Mouse (Mus musculus): ENCODE measurements around the gene Psmb4. TPM values are rescaled to one million over a fixed set of nuclear protein-coding genes. Genes with fewer than 3 reads are reported as not detected.

Gene Psmb4
- polyA plus RNA-seq, 2 experiments: 157 to 190 TPM

DNA sequence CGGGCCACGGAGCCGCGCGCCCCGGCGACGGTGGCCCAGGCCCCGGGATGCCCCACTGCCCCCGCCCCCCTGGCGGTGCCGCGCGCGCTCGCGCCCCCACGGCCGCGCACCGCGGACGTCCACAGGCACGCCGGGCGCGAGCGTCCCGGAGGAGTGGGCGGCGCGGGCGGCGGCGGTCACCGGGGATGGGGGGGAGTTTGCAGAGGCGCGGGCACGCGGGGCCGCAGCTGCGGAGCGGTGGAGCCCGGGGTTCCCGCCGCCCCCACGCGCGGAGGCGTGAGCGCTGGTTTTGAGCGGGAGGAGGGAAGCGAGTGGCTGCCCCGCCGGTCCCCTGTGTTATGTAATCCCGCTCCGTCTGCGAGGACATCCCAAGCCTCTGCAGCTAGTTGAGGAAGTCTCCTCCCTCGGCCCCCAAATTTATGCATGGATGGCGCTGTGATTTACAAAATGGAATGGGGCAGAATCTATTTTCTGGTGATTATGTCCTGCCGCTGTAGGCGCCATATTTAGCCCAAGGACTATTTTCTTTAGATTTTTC is 48.7 kb downstream of the Psmb4 start:
- peak overlapping the region; percentile 88 for H3K4me2 ChIP-seq (ENCODE audit: low read depth)
- H3K27ac ChIP-seq: peak overlapping the region; percentile 62
- peak overlapping the region; percentile 87 for H3K4me3 ChIP-seq (ENCODE audit: insufficient read depth in 1 of 2, low read depth in 2 of 2, low read length in 2 of 2)
- peak overlapping the region; percentile 81 for H3K9ac ChIP-seq (replicated peaks)
- H3K9me3 ChIP-seq (ENCODE audit: control insufficient read depth, low read length): no peaks in the 10 kb centered on the region
- peak; percentile 35 to 46 (median 39) for DNase-seq (ENCODE audit: low read depth in 3 of 3, low spot score in 3 of 3)
- ATAC-seq (ENCODE audit: insufficient read depth): peak; percentile 48
- H3K4me1 ChIP-seq (replicated peaks; ENCODE audit: control insufficient read depth in 2 of 2, insufficient read depth in 2 of 2, low read length in 1 of 2): peaks cover 13 to 21% of the 10 kb centered on the region in 2 experiments
- H3K36me3 ChIP-seq (replicated peaks; ENCODE audit: control insufficient read depth, insufficient read depth, low read depth): no peaks in the 10 kb centered on the region
- 1% methylated on average over 40 of the region's 62 CpGs for WGBS (ENCODE audit: insufficient replicate concordance)
- TF ChIP-seq CTCF (IDR thresholded peaks at IDR 0.05; ENCODE audit: low read depth): no peak
- no peaks in the 10 kb centered on the region for H3K27me3 ChIP-seq (ENCODE audit: control insufficient read depth, insufficient read depth, low read length)

DNA sequence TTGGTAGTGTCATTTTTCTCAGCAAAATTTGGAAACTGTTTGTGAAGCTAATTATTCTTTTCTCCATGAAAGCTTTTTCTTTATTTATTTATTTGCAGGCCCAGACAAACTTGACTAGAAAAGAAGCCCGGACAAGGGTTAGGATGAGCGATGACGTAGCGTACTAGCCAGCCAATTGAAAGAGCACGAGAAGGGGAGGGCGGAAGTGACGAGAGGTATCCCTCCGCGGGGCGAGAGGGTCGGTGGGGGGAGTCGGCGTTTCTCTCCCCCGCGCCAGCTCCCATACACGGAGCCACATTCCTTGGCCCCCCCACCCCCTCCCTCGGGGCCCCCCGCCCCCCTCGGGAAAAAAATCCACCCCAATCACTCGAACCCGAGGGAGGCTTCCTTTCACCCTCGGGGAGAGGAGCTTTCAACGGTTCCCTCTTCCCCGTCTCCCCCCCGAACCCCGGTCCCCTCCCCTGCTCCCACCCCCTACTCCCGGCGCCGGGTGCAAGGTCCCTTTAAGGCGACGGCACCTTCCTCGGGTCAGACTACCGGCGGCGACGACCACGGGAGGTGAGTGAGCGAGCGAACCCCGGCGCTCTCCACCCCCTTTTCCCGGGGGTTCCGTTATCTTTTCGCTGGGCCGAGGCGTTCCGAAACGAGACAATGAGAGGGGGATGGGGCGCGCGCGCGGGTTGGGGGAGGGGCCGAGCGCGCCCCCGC is 49.4 kb downstream of the Psmb4 start, which contains the start of gene Pogz:
TSS of gene Pogz (plus strand) at position 385 of the 708 bp plus-strand sequence.
- ATAC-seq (ENCODE audit: insufficient read depth) (peak; percentile 90), DNase-seq (ENCODE audit: low read depth in 3 of 3, low spot score in 3 of 3) (peak; percentile 89 to 91 (median 90))
- Histone ChIP-seq H3K27ac (peak within 1 kb of the TSS; percentile 69), H3K36me3 (replicated peaks; ENCODE audit: control insufficient read depth, insufficient read depth, low read depth) (no peaks in the 10 kb centered on the region), H3K9me3 (ENCODE audit: control insufficient read depth, low read length) (no peaks in the 10 kb centered on the region), H3K27me3 (ENCODE audit: control insufficient read depth, insufficient read depth, low read length) (no peaks in the 10 kb centered on the region), H3K4me2 (ENCODE audit: low read depth) (peak within 1 kb of the TSS; percentile 88), H3K4me3 (ENCODE audit: insufficient read depth in 1 of 2, low read depth in 2 of 2, low read length in 2 of 2) (peak within 1 kb of the TSS; percentile 87), H3K9ac (replicated peaks) (peak within 1 kb of the TSS; percentile 81), H3K4me1 (replicated peaks; ENCODE audit: control insufficient read depth in 2 of 2, insufficient read depth in 2 of 2, low read length in 1 of 2) (peaks cover 15 to 21% of the 10 kb centered on the region in 2 experiments)
- WGBS (ENCODE audit: insufficient replicate concordance): 1% methylated on average over 52 of the region's 57 CpGs
- no peak for TF ChIP-seq CTCF (IDR thresholded peaks at IDR 0.05; ENCODE audit: low read depth)

- 55% methylated on average over 3 of the region's 3 CpGs for WGBS (ENCODE audit: insufficient replicate concordance)
- Histone ChIP-seq H3K4me2 (ENCODE audit: low read depth) (no peak overlapping the region), H3K9me3 (ENCODE audit: control insufficient read depth, low read length) (no peaks in the 10 kb centered on the region), H3K9ac (replicated peaks) (no peak overlapping the region), H3K27ac (no peak overlapping the region), H3K27me3 (ENCODE audit: control insufficient read depth, insufficient read depth, low read length) (no peaks in the 10 kb centered on the region), H3K36me3 (replicated peaks; ENCODE audit: control insufficient read depth, insufficient read depth, low read depth) (no peaks in the 10 kb centered on the region), H3K4me1 (replicated peaks; ENCODE audit: control insufficient read depth in 2 of 2, insufficient read depth in 2 of 2, low read length in 1 of 2) (peaks cover 17 to 23% of the 10 kb centered on the region in 2 experiments), H3K4me3 (ENCODE audit: insufficient read depth in 1 of 2, low read depth in 2 of 2, low read length in 2 of 2) (no peak overlapping the region)
- ATAC-seq (ENCODE audit: insufficient read depth) (no peak), DNase-seq (ENCODE audit: low read depth in 3 of 3, low spot score in 3 of 3) (no peak)
- TF ChIP-seq EP300 (IDR thresholded peaks at IDR 0.05; ENCODE audit: low read depth) (no peak), CTCF (IDR thresholded peaks at IDR 0.05; ENCODE audit: low read depth) (no peak)
These were observed 51.4 kb downstream of the Psmb4 start for GRCm38 (mm10) chr3:94835396-94835795.

Other genes with a start within 250 kb of the Psmb4 start
- not detected in 2 replicates for gene Gm10972, start 243.8 kb downstream of the Psmb4 start, polyA plus RNA-seq (2012; rRNA removed)
- gene Gm10972, start 243.8 kb downstream of the Psmb4 start, polyA plus RNA-seq (2014; fragmentation: Nextera tagmentation; extraction: Ambion mirVana): not detected in 2 replicates
- gene Tuft1, start 228.1 kb downstream of the Psmb4 start, polyA plus RNA-seq (2012; rRNA removed): 5.7 and 6.2 TPM in 2 replicates
- 7.4 and 7.8 TPM in 2 replicates for gene Tuft1, start 228.1 kb downstream of the Psmb4 start, polyA plus RNA-seq (2014; fragmentation: Nextera tagmentation; extraction: Ambion mirVana)
- gene Selenbp2, start 193.4 kb downstream of the Psmb4 start, polyA plus RNA-seq (2012; rRNA removed): 19.6 and 20.7 TPM in 2 replicates
- 21.2 and 24.3 TPM in 2 replicates for gene Selenbp2, start 193.4 kb downstream of the Psmb4 start, polyA plus RNA-seq (2014; fragmentation: Nextera tagmentation; extraction: Ambion mirVana)
- gene Cgn, start 100.5 kb downstream of the Psmb4 start, polyA plus RNA-seq (2012; rRNA removed): 4.3 and 4.6 TPM in 2 replicates
- 5.7 and 7.2 TPM in 2 replicates for gene Cgn, start 100.5 kb downstream of the Psmb4 start, polyA plus RNA-seq (2014; fragmentation: Nextera tagmentation; extraction: Ambion mirVana)
- gene Pogz, start 49.4 kb downstream of the Psmb4 start, polyA plus RNA-seq (2012; rRNA removed): 6.0 and 6.5 TPM in 2 replicates
- 2.6 and 3.0 TPM in 2 replicates for gene Pogz, start 49.4 kb downstream of the Psmb4 start, polyA plus RNA-seq (2014; fragmentation: Nextera tagmentation; extraction: Ambion mirVana)
- gene Selenbp1, start 46.1 kb upstream of the Psmb4 start, polyA plus RNA-seq (2012; rRNA removed): 43.5 and 44.8 TPM in 2 replicates
- 56.7 and 71.2 TPM in 2 replicates for gene Selenbp1, start 46.1 kb upstream of the Psmb4 start, polyA plus RNA-seq (2014; fragmentation: Nextera tagmentation; extraction: Ambion mirVana)
- gene Rfx5, start 67.1 kb upstream of the Psmb4 start, polyA plus RNA-seq (2012; rRNA removed): 2.3 TPM in 2 replicates
- gene Rfx5, start 67.1 kb upstream of the Psmb4 start, polyA plus RNA-seq (2014; fragmentation: Nextera tagmentation; extraction: Ambion mirVana): 0.88 and 1.5 TPM in 2 replicates
- gene Pi4kb, start 87.8 kb upstream of the Psmb4 start, polyA plus RNA-seq (2012; rRNA removed): 7.3 and 14.0 TPM in 2 replicates
- 6.8 and 10.0 TPM in 2 replicates for gene Pi4kb, start 87.8 kb upstream of the Psmb4 start, polyA plus RNA-seq (2014; fragmentation: Nextera tagmentation; extraction: Ambion mirVana)
- gene Zfp687, start 128.5 kb upstream of the Psmb4 start, polyA plus RNA-seq (2012; rRNA removed): 5.8 and 6.6 TPM in 2 replicates
- 4.4 and 5.9 TPM in 2 replicates for gene Zfp687, start 128.5 kb upstream of the Psmb4 start, polyA plus RNA-seq (2014; fragmentation: Nextera tagmentation; extraction: Ambion mirVana)
- gene Psmd4, start 155.7 kb upstream of the Psmb4 start, polyA plus RNA-seq (2012; rRNA removed): 114 and 150 TPM in 2 replicates
- gene Psmd4, start 155.7 kb upstream of the Psmb4 start, polyA plus RNA-seq (2014; fragmentation: Nextera tagmentation; extraction: Ambion mirVana): 153 and 161 TPM in 2 replicates
- 7.9 and 9.4 TPM in 2 replicates for gene Pip5k1a, start 220.0 kb upstream of the Psmb4 start, polyA plus RNA-seq (2012; rRNA removed)
- 4.7 and 5.5 TPM in 2 replicates for gene Pip5k1a, start 220.0 kb upstream of the Psmb4 start, polyA plus RNA-seq (2014; fragmentation: Nextera tagmentation; extraction: Ambion mirVana)
- gene Vps72, start 224.1 kb upstream of the Psmb4 start, polyA plus RNA-seq (2012; rRNA removed): 19.7 and 23.4 TPM in 2 replicates
- 29.6 and 31.4 TPM in 2 replicates for gene Vps72, start 224.1 kb upstream of the Psmb4 start, polyA plus RNA-seq (2014; fragmentation: Nextera tagmentation; extraction: Ambion mirVana)
- gene Tmod4, start 237.5 kb upstream of the Psmb4 start, polyA plus RNA-seq (2012; rRNA removed): 0.11 and 0.32 TPM in 2 replicates
- gene Tmod4, start 237.5 kb upstream of the Psmb4 start, polyA plus RNA-seq (2014; fragmentation: Nextera tagmentation; extraction: Ambion mirVana): 0.15 and 0.23 TPM in 2 replicates
- gene Scnm1, start 247.1 kb upstream of the Psmb4 start, polyA plus RNA-seq (2012; rRNA removed): 22.4 and 33.1 TPM in 2 replicates
- gene Scnm1, start 247.1 kb upstream of the Psmb4 start, polyA plus RNA-seq (2014; fragmentation: Nextera tagmentation; extraction: Ambion mirVana): 23.1 and 24.8 TPM in 2 replicates
- gene Lysmd1, start 247.1 kb upstream of the Psmb4 start, polyA plus RNA-seq (2012; rRNA removed): 2.9 and 3.9 TPM in 2 replicates
- 4.8 and 5.2 TPM in 2 replicates for gene Lysmd1, start 247.1 kb upstream of the Psmb4 start, polyA plus RNA-seq (2014; fragmentation: Nextera tagmentation; extraction: Ambion mirVana)